Mouse (Mus musculus): ENCODE measurements at regions not wholly inside any gene's neighbourhood (a gene's known extent, or its start where the extent isn't known, plus 50 kb on each side); places are given as distances from the start of the nearest gene placed in this dataset.

DNA sequence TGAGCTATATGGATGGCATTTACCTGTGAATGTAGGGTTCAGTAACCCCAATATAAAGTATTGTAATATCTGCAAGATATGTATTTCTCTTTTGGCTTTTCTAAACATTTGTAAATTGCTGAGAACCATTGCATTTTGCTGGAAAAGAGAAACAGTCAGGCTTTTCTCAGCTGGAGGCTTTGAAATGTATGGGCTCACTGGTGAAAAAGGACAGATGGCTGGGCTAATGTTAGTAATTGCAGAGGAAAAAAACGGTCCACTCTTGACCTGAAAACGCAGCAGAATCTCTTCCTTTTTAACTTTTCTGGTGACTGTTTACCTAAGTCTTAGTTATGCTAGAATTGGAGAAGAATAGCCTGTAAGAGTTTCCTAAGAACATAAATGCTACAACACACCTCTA, 71.8 kb upstream of the Car10 start:
- DNase-seq (ENCODE audit: low read depth, low spot score), result no peak
- TF ChIP-seq BHLHE40 (IDR thresholded peaks at IDR 0.05; ENCODE audit: borderline replicate concordance, low read depth, low read length) (no peak), ZC3H11A (IDR thresholded peaks at IDR 0.05; ENCODE audit: low read depth, low read length) (no peak), TAL1 (IDR thresholded peaks at IDR 0.05; ENCODE audit: low read length) (no peak), MAX (IDR thresholded peaks at IDR 0.05; ENCODE audit: low read length) (no peak), SMC3 (IDR thresholded peaks at IDR 0.05; ENCODE audit: low read depth, low read length) (no peak), EP300 (IDR thresholded peaks at IDR 0.05; ENCODE audit: low read depth in 1 of 2, low read length in 2 of 2) (no peak), ETS1 (IDR thresholded peaks at IDR 0.05; ENCODE audit: low read depth, low read length) (no peak), ZKSCAN1 (IDR thresholded peaks at IDR 0.05; ENCODE audit: low read depth, low read length) (no peak), JUND (IDR thresholded peaks at IDR 0.05; ENCODE audit: low read depth, low read length) (no peak), GATA1 (IDR thresholded peaks at IDR 0.05; ENCODE audit: low read depth, low read length) (no peak), ZMIZ1 (IDR thresholded peaks at IDR 0.05; ENCODE audit: low read depth, low read length) (no peak), RCOR1 (IDR thresholded peaks at IDR 0.05; ENCODE audit: low read depth, low read length) (no peak), TCF12 (IDR thresholded peaks at IDR 0.05; ENCODE audit: low read depth, low read length) (no peak), MAZ (IDR thresholded peaks at IDR 0.05; ENCODE audit: low read depth, low read length) (no peak), USF2 (IDR thresholded peaks at IDR 0.05; ENCODE audit: borderline replicate concordance in 1 of 2, insufficient read depth in 1 of 2, low read depth in 1 of 2, low read length in 2 of 2) (no peak), MAFK (IDR thresholded peaks at IDR 0.05; ENCODE audit: borderline replicate concordance, low read depth, low read length) (no peak)

DNA sequence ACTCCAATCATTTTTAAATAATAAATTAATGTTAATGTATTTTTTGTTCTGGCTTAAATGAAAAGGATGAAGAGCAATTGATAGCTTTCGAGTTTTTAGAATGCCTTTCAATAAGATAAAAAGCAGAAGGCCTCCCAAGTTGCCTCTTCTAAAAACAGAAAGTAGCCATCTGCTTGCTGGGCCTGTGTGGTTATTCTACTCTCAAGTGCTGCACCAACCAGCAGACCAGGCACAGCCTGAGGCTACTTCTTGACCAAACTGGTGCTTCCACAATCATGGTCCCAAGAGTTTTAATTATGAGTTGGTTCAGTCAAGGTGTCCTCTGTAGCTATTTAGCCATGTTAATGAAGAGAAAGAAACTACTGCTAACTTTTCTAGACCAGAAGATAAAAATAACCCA, 62.3 kb upstream of the Car10 start:
- Histone ChIP-seq H3K27me3 (ENCODE audit: control insufficient read depth in 1 of 2, insufficient read depth in 2 of 2, low read length in 2 of 2) (no peaks in the 10 kb centered on the region), H3K27ac (ENCODE audit: control insufficient read depth, low read depth, low read length) (no peak overlapping the region), H3K4me1 (ENCODE audit: control insufficient read depth in 1 of 2, insufficient read depth in 2 of 2, low read length in 2 of 2) (no peaks in the 10 kb centered on the region), H3K9me3 (replicated peaks; ENCODE audit: insufficient read depth, low read length) (no peaks in the 10 kb centered on the region), H3K36me3 (ENCODE audit: control insufficient read depth in 1 of 2, insufficient read depth in 2 of 2, low read length in 2 of 2) (no peaks in the 10 kb centered on the region), H3K79me2 (ENCODE audit: control insufficient read depth, insufficient read depth, low read length, poor library complexity) (no peaks in the 10 kb centered on the region), H3K4me3 (ENCODE audit: control insufficient read depth in 1 of 2, insufficient read depth in 1 of 2, low read depth in 2 of 2, low read length in 2 of 2) (no peak overlapping the region), H3K9ac (ENCODE audit: control insufficient read depth, low read depth, low read length, poor library complexity, severe bottlenecking) (no peak overlapping the region)
- DNase-seq (ENCODE audit: low read depth, low spot score), result no peak
- TF ChIP-seq USF2 (IDR thresholded peaks at IDR 0.05; ENCODE audit: borderline replicate concordance in 1 of 2, insufficient read depth in 1 of 2, low read depth in 1 of 2, low read length in 2 of 2) (no peak), SMC3 (IDR thresholded peaks at IDR 0.05; ENCODE audit: low read depth, low read length) (no peak), BHLHE40 (IDR thresholded peaks at IDR 0.05; ENCODE audit: borderline replicate concordance, low read depth, low read length) (no peak), CHD1 (IDR thresholded peaks at IDR 0.05; ENCODE audit: low read depth, low read length) (no peak), NRF1 (IDR thresholded peaks at IDR 0.05; ENCODE audit: insufficient read depth, low read depth, low read length, poor library complexity, severe bottlenecking) (no peak), ELF1 (IDR thresholded peaks at IDR 0.05; ENCODE audit: low read depth, low read length) (no peak), CHD2 (IDR thresholded peaks at IDR 0.05; ENCODE audit: low read length) (no peak), MXI1 (IDR thresholded peaks at IDR 0.05; ENCODE audit: low read depth, low read length) (no peak)

More for the DNA sequence above, 71.8 kb upstream of the Car10 start:
- Histone ChIP-seq H3K36me3 (ENCODE audit: control insufficient read depth in 1 of 2, insufficient read depth in 2 of 2, low read length in 2 of 2) (no peaks in the 10 kb centered on the region), H3K4me3 (ENCODE audit: control insufficient read depth in 1 of 2, insufficient read depth in 1 of 2, low read depth in 2 of 2, low read length in 2 of 2) (no peak overlapping the region), H3K4me1 (ENCODE audit: control insufficient read depth in 1 of 2, insufficient read depth in 2 of 2, low read length in 2 of 2) (no peaks in the 10 kb centered on the region), H3K9me3 (replicated peaks; ENCODE audit: insufficient read depth, low read length) (no peaks in the 10 kb centered on the region), H3K27ac (ENCODE audit: control insufficient read depth, low read depth, low read length) (no peak overlapping the region), H3K79me2 (ENCODE audit: control insufficient read depth, insufficient read depth, low read length, poor library complexity) (no peaks in the 10 kb centered on the region), H3K27me3 (ENCODE audit: control insufficient read depth in 1 of 2, insufficient read depth in 2 of 2, low read length in 2 of 2) (no peaks in the 10 kb centered on the region), H3K9ac (ENCODE audit: control insufficient read depth, low read depth, low read length, poor library complexity, severe bottlenecking) (no peak overlapping the region)

Measured in MEL (cell line).